Mouse (Mus musculus): Measurements from ENCODE around the gene Gm10837. TPM values are rescaled to one million over a fixed set of nuclear protein-coding genes. Genes with fewer than 3 reads are reported as not detected.

Gm10837 gene
- polyA plus RNA-seq, 1 experiment from 2014 or later, result 0.31 TPM

DNA sequence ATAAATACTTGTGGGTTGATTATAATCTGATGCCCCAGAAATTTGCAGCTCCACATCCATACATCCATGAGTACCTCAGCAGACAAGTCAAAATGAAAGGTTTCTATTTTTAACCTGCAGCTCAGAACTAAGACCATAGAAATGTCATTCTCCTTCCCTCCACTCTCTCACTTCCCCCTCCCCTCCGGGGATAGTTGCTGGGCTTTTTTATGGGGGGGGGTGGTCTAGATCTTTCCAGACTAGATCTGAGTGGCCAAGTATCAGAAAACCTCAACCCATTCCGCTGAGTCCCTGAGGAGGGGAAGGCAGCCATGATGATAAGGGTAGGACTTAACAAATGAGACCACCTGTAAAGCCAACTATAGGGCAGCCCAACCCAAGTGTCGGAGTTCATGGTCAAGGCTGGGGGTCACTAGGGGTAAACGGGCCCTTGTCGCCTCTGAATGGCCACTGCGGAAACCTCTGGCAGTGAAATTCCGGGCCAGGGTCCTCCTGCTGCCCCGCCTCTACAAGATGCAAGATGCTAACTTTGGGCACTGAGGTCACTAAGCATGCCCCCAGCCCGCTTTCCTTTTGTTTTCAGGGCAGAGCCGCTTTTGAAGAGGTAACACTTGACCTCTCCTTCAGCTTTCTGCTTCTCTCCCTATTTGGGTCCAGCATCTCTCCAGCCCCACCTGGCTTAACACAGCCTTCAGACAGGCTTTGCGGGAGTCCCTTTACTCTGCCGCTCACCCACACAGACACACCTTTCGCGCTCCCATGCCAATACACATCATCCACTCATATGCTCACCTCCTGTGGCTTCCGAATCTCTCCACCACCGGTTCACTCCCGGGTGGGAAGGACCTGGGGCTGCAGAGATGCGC lies 6.6 kb upstream of the Gm10837 start:
- ATAC-seq (ENCODE audit: low FRiP score, low read depth), result no peak
- H3K9ac ChIP-seq (replicated peaks), result no peak overlapping the region
- peak overlapping the region; percentile 58; the same call in 1 of the 2 replicates for H3K27ac ChIP-seq (replicated peaks)

DNA sequence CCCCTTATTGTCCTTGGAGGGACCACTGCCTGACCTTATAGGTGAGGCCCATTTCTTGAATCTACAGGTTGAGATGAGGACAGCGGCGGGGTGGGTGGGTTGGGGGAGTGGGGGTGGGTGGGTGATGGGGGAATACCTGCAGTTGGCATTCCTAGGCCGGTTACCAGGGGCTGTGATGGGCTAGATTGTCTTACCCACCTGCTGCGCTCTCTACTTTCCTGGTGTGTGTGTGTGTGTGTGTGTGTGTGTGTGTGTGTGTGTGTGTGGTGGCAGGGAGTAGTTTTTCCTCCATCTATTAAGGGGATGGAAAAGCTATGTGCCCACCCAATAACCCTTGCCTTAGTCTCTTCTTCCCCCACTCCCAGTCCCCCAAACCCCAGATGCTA lies 5.9 kb upstream of the Gm10837 start:
- peak overlapping the region; percentile 58 for H3K27ac ChIP-seq (replicated peaks)

More for the DNA sequence above, 6.6 kb upstream of the Gm10837 start:
- Histone ChIP-seq H3K9me3 (no peaks in the 10 kb centered on the region), H3K4me2 (replicated peaks) (peak overlapping the region; percentile 71), H3K36me3 (no peaks in the 10 kb centered on the region), H3K4me3 (peak overlapping the region; percentile 15; the same call in 1 of the 2 replicates), H3K4me1 (peaks cover 34% of the 10 kb centered on the region), H3K27me3 (peaks cover 64% of the 10 kb centered on the region)
- 5% methylated on average over 18 of the region's 18 CpGs for WGBS

DNA sequence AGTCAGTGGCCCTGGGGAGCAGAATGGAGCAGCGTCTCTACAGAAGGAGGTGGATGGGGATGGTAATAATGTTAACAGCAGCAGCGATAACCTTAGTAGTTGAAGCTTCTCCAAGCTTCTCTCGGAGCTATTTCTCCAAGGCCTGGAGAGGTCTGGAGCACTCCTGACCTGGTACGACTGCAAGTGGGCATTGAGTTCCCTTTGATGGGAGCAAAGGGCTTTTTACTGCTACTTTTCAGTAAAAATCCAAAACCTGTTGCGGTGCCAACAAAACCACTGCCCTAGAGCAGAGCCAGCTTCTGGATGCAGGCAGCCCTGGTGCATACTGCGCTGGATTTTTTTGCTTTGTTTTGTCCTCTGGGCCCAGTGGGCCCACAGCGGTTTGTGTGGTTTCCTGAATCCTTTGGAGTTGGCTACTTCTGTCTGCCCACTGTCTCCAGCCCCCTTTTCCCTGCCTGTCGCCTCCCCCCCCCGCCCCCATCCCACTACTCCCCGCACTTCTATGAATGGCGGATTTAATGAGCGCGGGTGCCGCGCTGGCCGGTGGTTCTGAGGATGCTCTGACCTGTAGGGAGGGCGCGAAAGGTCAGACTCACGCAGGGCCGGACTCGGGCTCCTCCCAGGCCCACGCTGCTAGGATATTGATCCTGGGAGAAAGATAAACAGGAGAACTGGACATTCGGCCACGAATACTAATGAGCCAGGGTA lies 5.4 kb upstream of the Gm10837 start:
- H3K27ac ChIP-seq (replicated peaks), result peak overlapping the region; percentile 58
- no peak overlapping the region for H3K9ac ChIP-seq (replicated peaks)
- peaks cover 66% of the 10 kb centered on the region for H3K27me3 ChIP-seq
- H3K36me3 ChIP-seq, result no peaks in the 10 kb centered on the region
- peak; percentile 16; the same call in 1 of the 2 replicates for ATAC-seq (ENCODE audit: low FRiP score, low read depth)
- H3K4me1 ChIP-seq, result peaks cover 37% of the 10 kb centered on the region
- WGBS, result 0% methylated on average over 24 of the region's 24 CpGs
- H3K9me3 ChIP-seq, result no peaks in the 10 kb centered on the region
- peak overlapping the region; percentile 71 for H3K4me2 ChIP-seq (replicated peaks)
- H3K4me3 ChIP-seq, result peak overlapping the region; percentile 10

More for the DNA sequence above, 5.9 kb upstream of the Gm10837 start:
- H3K36me3 ChIP-seq, result no peaks in the 10 kb centered on the region
- H3K9ac ChIP-seq (replicated peaks), result no peak overlapping the region
- ATAC-seq (ENCODE audit: low FRiP score, low read depth), result no peak
- no peaks in the 10 kb centered on the region for H3K9me3 ChIP-seq
- 11% methylated on average over 4 of the region's 4 CpGs for WGBS
- peaks cover 63% of the 10 kb centered on the region for H3K27me3 ChIP-seq
- peak overlapping the region; percentile 71 for H3K4me2 ChIP-seq (replicated peaks)
- H3K4me1 ChIP-seq, result peaks cover 33% of the 10 kb centered on the region; the same call in 1 of the 2 replicates
- H3K4me3 ChIP-seq, result peak overlapping the region; percentile 15; the same call in 1 of the 2 replicates

DNA sequence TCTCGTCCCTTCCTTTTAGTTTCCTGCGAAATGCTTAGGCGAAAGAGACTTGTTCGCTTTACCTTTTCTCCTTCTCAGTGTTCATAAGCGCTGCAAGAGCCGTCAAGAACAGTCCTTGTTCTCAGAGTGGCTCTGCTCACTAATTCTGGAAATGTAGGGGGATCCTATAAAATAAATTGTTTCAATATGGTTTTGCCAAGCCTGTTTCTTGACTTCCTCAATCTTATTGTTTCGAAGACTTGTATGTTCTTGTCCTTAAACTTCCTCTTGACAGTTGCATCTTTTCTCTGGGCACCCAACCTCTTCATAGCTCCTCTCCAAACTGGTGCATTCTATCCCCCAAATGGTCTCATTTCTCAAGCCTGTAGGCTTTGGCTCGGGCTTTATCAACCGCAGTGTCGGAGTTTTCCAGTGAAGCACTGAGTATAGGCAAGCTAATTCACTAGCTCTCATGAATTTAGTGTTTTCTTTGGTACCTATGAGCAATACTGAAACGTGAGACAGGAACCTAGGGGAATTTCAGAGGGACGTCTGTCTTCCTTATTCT lies 4.7 kb upstream of the Gm10837 start:
- Histone ChIP-seq H3K4me1 (peaks cover 44% of the 10 kb centered on the region), H3K27me3 (peaks cover 68% of the 10 kb centered on the region), H3K27ac (replicated peaks) (peak overlapping the region; percentile 22; the same call in 1 of the 2 replicates), H3K4me2 (replicated peaks) (peak overlapping the region; percentile 71), H3K4me3 (no peak overlapping the region), H3K9me3 (no peaks in the 10 kb centered on the region), H3K36me3 (no peaks in the 10 kb centered on the region), H3K9ac (replicated peaks) (no peak overlapping the region)
- 3% methylated on average over 12 of the region's 12 CpGs for WGBS
- ATAC-seq (ENCODE audit: low FRiP score, low read depth), result no peak

DNA sequence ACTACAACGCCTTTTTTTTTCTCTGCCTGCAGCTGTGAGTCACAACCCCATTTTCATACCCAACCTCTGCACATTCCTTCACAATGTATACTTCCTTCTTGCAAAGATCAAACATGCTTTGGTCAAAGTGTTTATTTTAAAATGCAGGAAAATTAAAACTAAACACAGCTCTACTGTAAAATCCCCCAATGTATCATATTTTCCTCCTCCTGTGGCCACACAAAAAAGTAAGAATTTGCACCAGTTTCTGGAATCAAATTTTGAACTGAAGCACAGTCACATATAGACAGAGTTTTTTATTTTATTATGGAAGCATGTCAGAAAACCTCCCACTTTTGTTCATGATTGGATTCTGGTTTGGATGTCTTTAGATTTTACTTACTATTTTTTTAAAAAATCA lies 3.8 kb upstream of the Gm10837 start:
- Histone ChIP-seq H3K9ac (replicated peaks) (no peak overlapping the region), H3K4me1 (peaks cover 48% of the 10 kb centered on the region), H3K36me3 (no peaks in the 10 kb centered on the region), H3K9me3 (no peaks in the 10 kb centered on the region), H3K4me3 (no peak overlapping the region), H3K27ac (replicated peaks) (no peak overlapping the region), H3K27me3 (peaks cover 70% of the 10 kb centered on the region), H3K4me2 (replicated peaks) (no peak overlapping the region)
- no peak for ATAC-seq (ENCODE audit: low FRiP score, low read depth)
- 18% methylated on average over 1 of the region's 1 CpGs for WGBS

DNA sequence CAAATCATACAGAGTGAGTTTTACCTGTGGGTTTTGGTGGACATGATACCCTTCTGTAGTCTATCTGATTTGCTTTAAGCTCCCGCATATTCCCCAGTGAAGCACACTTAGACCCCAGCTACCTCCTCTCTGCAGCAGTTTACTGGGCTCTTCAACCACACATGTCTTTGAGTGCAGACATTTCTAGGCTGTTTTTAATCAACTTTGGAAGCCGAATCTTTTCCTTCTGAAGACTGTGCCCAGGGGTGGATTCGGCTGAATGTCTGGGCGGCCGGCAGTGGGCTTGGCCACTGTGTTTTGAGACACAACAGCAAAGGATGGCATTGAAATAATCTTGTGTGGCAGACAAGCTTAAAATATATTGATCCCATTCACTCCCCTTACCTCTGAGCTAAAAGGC lies 3.0 kb upstream of the Gm10837 start:
- 4% methylated on average over 5 of the region's 5 CpGs for WGBS
- H3K9ac ChIP-seq (replicated peaks), result no peak overlapping the region
- no peak overlapping the region for H3K27ac ChIP-seq (replicated peaks)
- H3K36me3 ChIP-seq, result no peaks in the 10 kb centered on the region
- peaks cover 65% of the 10 kb centered on the region for H3K27me3 ChIP-seq
- peak overlapping the region; percentile 13; the same call in 1 of the 2 replicates for H3K4me2 ChIP-seq (replicated peaks)
- ATAC-seq (ENCODE audit: low FRiP score, low read depth), result no peak
- H3K4me1 ChIP-seq, result peaks cover 40% of the 10 kb centered on the region
- no peaks in the 10 kb centered on the region for H3K9me3 ChIP-seq
- no peak overlapping the region for H3K4me3 ChIP-seq

DNA sequence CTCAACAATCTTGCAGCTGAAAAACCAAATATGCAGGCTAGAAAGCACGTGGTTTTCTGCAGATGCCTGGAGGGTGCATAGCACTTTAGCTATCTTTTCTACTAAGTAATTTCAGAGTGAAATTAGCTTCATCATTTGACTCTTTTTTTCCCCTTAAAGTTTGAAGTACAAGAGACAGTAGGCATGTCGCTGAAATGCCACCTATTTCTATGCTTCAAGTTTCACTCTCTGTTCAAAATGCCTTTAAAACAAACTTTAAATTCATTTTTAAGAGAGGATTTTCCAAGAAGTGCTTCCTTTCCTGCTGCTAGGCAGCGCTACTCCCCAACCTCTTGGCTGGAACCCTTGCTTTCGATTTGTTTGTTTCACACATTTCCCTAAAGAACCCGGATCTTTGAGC lies 1.3 kb upstream of the Gm10837 start:
- H3K27ac ChIP-seq (replicated peaks), result no peak overlapping the region
- no peak overlapping the region for H3K9ac ChIP-seq (replicated peaks)
- peak overlapping the region; percentile 24; the same call in 1 of the 2 replicates for H3K4me2 ChIP-seq (replicated peaks)
- under 1% methylated on average over 5 of the region's 5 CpGs for WGBS
- peaks cover 61% of the 10 kb centered on the region for H3K27me3 ChIP-seq
- H3K4me1 ChIP-seq, result peaks cover 33% of the 10 kb centered on the region
- no peak for ATAC-seq (ENCODE audit: low FRiP score, low read depth)
- H3K4me3 ChIP-seq, result no peak overlapping the region; the same call in 1 of the 2 replicates
- H3K9me3 ChIP-seq, result no peaks in the 10 kb centered on the region
- no peaks in the 10 kb centered on the region for H3K36me3 ChIP-seq

DNA sequence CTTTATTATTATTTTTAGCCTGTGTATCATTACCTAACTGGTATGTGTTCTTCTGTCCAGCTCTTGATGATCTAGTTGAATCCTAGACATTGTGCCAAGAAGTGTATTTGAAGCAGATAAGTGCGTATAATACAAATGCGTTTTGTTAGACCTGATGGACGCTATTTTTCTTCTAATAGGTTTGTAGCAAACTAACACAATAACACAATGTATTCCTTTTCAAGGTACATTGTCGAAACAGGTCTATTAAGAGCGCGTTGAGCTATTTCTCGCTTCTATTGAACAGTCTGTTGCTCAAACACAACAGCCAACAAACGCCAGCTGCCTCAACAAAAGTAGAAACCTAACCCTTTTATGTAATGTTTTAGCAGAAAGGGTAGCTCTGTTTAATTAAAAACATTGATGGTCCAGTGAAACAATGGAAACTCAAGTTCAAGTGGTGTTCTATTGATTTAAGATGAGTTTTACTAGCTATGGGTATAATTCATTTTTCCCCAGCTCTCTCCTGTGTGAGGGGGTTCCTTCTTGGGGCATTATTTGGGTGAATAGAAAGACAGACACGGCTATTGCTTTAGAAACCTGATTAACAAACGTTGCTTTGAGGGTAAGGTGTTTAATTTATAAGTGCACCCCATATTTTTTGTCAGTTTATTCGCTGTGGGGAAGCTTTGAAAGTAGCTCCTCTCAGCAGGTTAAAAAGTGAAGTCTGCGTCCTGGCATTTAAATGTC lies 536 bp upstream of the Gm10837 start:
- Histone ChIP-seq H3K4me2 (replicated peaks) (peak overlapping the region; percentile 53), H3K9ac (replicated peaks) (no peak overlapping the region), H3K4me3 (peak overlapping the region; percentile 38), H3K36me3 (no peaks in the 10 kb centered on the region), H3K27me3 (peaks cover 59% of the 10 kb centered on the region), H3K4me1 (peaks cover 28% of the 10 kb centered on the region), H3K27ac (replicated peaks) (no peak overlapping the region), H3K9me3 (peaks cover 4% of the 10 kb centered on the region; the same call in 1 of the 2 replicates)
- WGBS, result 2% methylated on average over 12 of the region's 12 CpGs
- no peak for ATAC-seq (ENCODE audit: low FRiP score, low read depth)

DNA sequence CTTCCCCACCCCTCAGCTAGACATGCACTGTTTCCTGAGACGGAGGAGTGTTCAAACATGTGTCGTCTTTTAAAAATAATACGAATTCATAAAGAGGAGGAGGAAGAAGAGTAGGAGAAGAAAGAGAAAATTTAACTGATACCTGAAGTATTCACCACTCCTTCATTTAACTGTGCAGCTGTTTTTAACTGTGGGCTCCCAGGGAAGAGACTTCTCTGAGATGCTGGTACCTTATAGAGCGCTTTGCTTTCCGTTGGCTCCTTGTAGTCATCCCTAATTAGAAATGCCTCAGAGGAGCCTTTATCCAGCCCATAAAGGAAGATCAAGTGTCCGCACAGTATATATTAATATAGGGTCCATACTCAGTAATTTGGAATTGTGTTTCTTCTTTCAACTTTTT lies 1.1 kb downstream of the Gm10837 start:
- peaks cover 50% of the 10 kb centered on the region for H3K27me3 ChIP-seq
- peaks cover 18% of the 10 kb centered on the region for H3K4me1 ChIP-seq
- no peaks in the 10 kb centered on the region for H3K36me3 ChIP-seq
- H3K4me3 ChIP-seq, result no peak overlapping the region
- peaks cover 4% of the 10 kb centered on the region; the same call in 1 of the 2 replicates for H3K9me3 ChIP-seq
- no peak overlapping the region for H3K9ac ChIP-seq (replicated peaks)
- ATAC-seq (ENCODE audit: low FRiP score, low read depth), result no peak
- 63% methylated on average over 6 of the region's 6 CpGs for WGBS
- no peak overlapping the region for H3K4me2 ChIP-seq (replicated peaks)
- H3K27ac ChIP-seq (replicated peaks), result no peak overlapping the region

DNA sequence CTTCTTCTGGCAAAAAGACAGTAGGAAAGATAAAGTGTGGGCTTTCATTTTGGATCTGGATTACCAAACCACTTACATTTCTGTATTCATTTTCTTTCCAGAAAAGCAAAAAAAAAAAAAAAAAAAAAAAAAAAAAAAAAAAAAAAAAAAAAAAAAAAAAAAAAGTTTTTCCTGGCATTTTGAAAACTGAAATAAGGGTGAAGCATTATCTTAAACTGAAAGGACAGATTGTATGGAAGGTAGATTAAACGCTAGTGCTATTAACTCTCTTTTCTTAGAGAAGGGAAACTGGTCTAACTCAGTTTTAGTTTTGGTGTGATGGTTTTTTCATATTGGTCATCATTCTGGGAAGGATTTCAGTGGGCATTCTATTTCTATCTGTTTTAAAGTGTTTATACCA lies 1.6 kb downstream of the Gm10837 start:
- no peak for ATAC-seq (ENCODE audit: low FRiP score, low read depth)
- H3K27ac ChIP-seq (replicated peaks), result no peak overlapping the region
- peaks cover 50% of the 10 kb centered on the region for H3K27me3 ChIP-seq
- peaks cover 18% of the 10 kb centered on the region for H3K4me1 ChIP-seq
- no peak overlapping the region for H3K4me3 ChIP-seq
- no peaks in the 10 kb centered on the region for H3K36me3 ChIP-seq
- no peak overlapping the region for H3K4me2 ChIP-seq (replicated peaks)
- H3K9me3 ChIP-seq, result peaks cover 4% of the 10 kb centered on the region; the same call in 1 of the 2 replicates
- H3K9ac ChIP-seq (replicated peaks), result no peak overlapping the region
- WGBS, result 66% methylated on average over 1 of the region's 1 CpGs

DNA sequence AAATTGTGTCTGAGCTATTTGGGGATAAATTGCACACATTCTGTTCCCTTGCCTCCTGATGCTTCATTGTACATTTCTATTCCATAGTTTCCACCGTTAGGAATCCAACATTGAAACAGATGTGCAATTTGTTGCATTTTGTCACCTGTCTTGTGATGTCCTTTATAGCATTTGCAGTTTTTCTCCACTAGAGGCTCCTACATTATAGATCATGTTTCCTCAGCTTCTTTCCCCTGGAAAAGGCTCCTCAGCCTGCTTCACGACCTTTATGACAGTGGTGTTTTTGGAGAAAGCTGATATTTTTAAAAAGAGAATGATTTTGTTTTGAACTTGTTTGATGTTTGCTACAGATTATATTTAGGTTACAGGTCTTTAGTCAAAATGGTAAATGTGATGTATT lies 18.7 kb downstream of the Gm10837 start:
- Histone ChIP-seq H3K4me3 (no peak overlapping the region), H3K36me3 (no peaks in the 10 kb centered on the region), H3K4me2 (replicated peaks) (no peak overlapping the region), H3K9me3 (no peaks in the 10 kb centered on the region), H3K9ac (replicated peaks) (no peak overlapping the region), H3K27me3 (no peaks in the 10 kb centered on the region), H3K27ac (replicated peaks) (no peak overlapping the region), H3K4me1 (no peaks in the 10 kb centered on the region)
- no peak for ATAC-seq (ENCODE audit: low FRiP score, low read depth)
- WGBS, result 32% methylated on average over 2 of the region's 2 CpGs

All from midbrain, embryonic 12.5 days (tissue).